Mouse (Mus musculus) 416B (cell line): ENCODE measurements at regions not wholly inside any gene's neighbourhood (a gene's known extent, or its start where the extent isn't known, plus 50 kb on each side); places are given as distances from the start of the nearest gene placed in this dataset.

ENCODE experiments used
- DNase-seq: peaks from one replicate; pipeline ENCODE4 v3.0.0; 2011; ENCODE audit warnings: low read depth

GRCm38 (mm10) chr12:106729686-106730085 lies 719.7 kb downstream of the Vrk1 start:
- DNase-seq = no peak

GRCm38 (mm10) chr12:106732108-106732857 lies 722.3 kb downstream of the Vrk1 start:
- DNase-seq = no peak

- no peak for DNase-seq
Measured at GRCm38 (mm10) chr12:106748765-106749164, 738.7 kb downstream of the Vrk1 start.

- DNase-seq = no peak
Measured at GRCm38 (mm10) chr12:106763552-106763951, 724.9 kb upstream of the 3110018I06Rik start.

GRCm38 (mm10) chr12:106764516-106764915 lies 723.9 kb upstream of the 3110018I06Rik start:
- no peak for DNase-seq

GRCm38 (mm10) chr12:106773536-106773935 lies 714.9 kb upstream of the 3110018I06Rik start:
- DNase-seq = no peak

GRCm38 (mm10) chr12:106796596-106796995 lies 691.8 kb upstream of the 3110018I06Rik start:
- no peak for DNase-seq

- DNase-seq = no peak
Measured at GRCm38 (mm10) chr12:106819736-106820135, 668.7 kb upstream of the 3110018I06Rik start.

GRCm38 (mm10) chr12:106822311-106822710 lies 666.1 kb upstream of the 3110018I06Rik start:
- DNase-seq = no peak

GRCm38 (mm10) chr12:106828542-106828941 lies 659.9 kb upstream of the 3110018I06Rik start:
- no peak for DNase-seq

- DNase-seq = no peak
Measured at GRCm38 (mm10) chr12:106829323-106829722, 659.1 kb upstream of the 3110018I06Rik start.

GRCm38 (mm10) chr12:106835241-106835640 lies 653.2 kb upstream of the 3110018I06Rik start:
- DNase-seq = no peak

GRCm38 (mm10) chr12:106839618-106840017 lies 648.8 kb upstream of the 3110018I06Rik start:
- DNase-seq = no peak

- DNase-seq = no peak
Measured at GRCm38 (mm10) chr12:106840150-106840651, 648.2 kb upstream of the 3110018I06Rik start.

GRCm38 (mm10) chr12:106841996-106842395 lies 646.4 kb upstream of the 3110018I06Rik start:
- DNase-seq = no peak

- no peak for DNase-seq
Measured at GRCm38 (mm10) chr12:106842396-106842795, 646.0 kb upstream of the 3110018I06Rik start.

- no peak for DNase-seq
Measured at GRCm38 (mm10) chr12:106851666-106852065, 636.8 kb upstream of the 3110018I06Rik start.

- DNase-seq = no peak
Measured at GRCm38 (mm10) chr12:106852736-106853135, 635.7 kb upstream of the 3110018I06Rik start.

GRCm38 (mm10) chr12:106853711-106854240 lies 634.7 kb upstream of the 3110018I06Rik start:
- no peak for DNase-seq

GRCm38 (mm10) chr12:106855520-106855919 lies 632.9 kb upstream of the 3110018I06Rik start:
- DNase-seq = no peak

GRCm38 (mm10) chr12:106861638-106862037 lies 626.8 kb upstream of the 3110018I06Rik start:
- no peak for DNase-seq

- no peak for DNase-seq
Measured at GRCm38 (mm10) chr12:106864076-106864475, 624.4 kb upstream of the 3110018I06Rik start.

- no peak for DNase-seq
Measured at GRCm38 (mm10) chr12:106868036-106868435, 620.4 kb upstream of the 3110018I06Rik start.

- DNase-seq = no peak
Measured at GRCm38 (mm10) chr12:106871481-106871880, 617.0 kb upstream of the 3110018I06Rik start.
